Mouse (Mus musculus): ENCODE data around the gene Gpr176. TPM values are rescaled to one million over a fixed set of nuclear protein-coding genes. Genes with fewer than 3 reads are reported as not detected.

The Gpr176 gene
- polyA plus RNA-seq, 1 experiment from 2014 or later: 1.8 TPM

GRCm38 (mm10) chr2:118355138-118355719, 18.0 kb downstream of the Gpr176 start:
- Histone ChIP-seq H3K9me3 (replicated peaks) (no peaks in the 10 kb centered on the region), H3K36me3 (ENCODE audit: poor library complexity, severe bottlenecking) (no peaks in the 10 kb centered on the region), H3K4me3 (no peak overlapping the region), H3K9ac (no peak overlapping the region), H3K4me2 (no peak overlapping the region), H3K27me3 (no peaks in the 10 kb centered on the region), H3K27ac (no peak overlapping the region), H3K4me1 (no peaks in the 10 kb centered on the region)
- peak; percentile 63; the same call in 1 of the 2 replicates for ATAC-seq
- 39% methylated on average over 6 of the region's 6 CpGs for WGBS

GRCm38 (mm10) chr2:118353916-118354403, 19.3 kb downstream of the Gpr176 start:
- Histone ChIP-seq H3K4me1 (no peaks in the 10 kb centered on the region), H3K27me3 (no peaks in the 10 kb centered on the region), H3K4me3 (no peak overlapping the region), H3K36me3 (ENCODE audit: poor library complexity, severe bottlenecking) (no peaks in the 10 kb centered on the region), H3K27ac (no peak overlapping the region), H3K9ac (no peak overlapping the region), H3K9me3 (replicated peaks) (no peaks in the 10 kb centered on the region), H3K4me2 (no peak overlapping the region)
- 41% methylated on average over 4 of the region's 4 CpGs for WGBS
- no peak for ATAC-seq

- H3K27ac ChIP-seq: no peak overlapping the region
- no peaks in the 10 kb centered on the region for H3K4me1 ChIP-seq
- no peaks in the 10 kb centered on the region for H3K9me3 ChIP-seq (replicated peaks)
- WGBS: 32% methylated on average over 4 of the region's 4 CpGs
- no peak for ATAC-seq
- no peak overlapping the region for H3K4me2 ChIP-seq
- no peak overlapping the region for H3K4me3 ChIP-seq
- no peaks in the 10 kb centered on the region for H3K36me3 ChIP-seq (ENCODE audit: poor library complexity, severe bottlenecking)
- H3K9ac ChIP-seq: no peak overlapping the region
- no peaks in the 10 kb centered on the region for H3K27me3 ChIP-seq
Measured at GRCm38 (mm10) chr2:118353498-118353897, 19.7 kb downstream of the Gpr176 start.

GRCm38 (mm10) chr2:118345535-118345934, 27.7 kb downstream of the Gpr176 start:
- H3K9me3 ChIP-seq (replicated peaks): no peaks in the 10 kb centered on the region
- H3K27me3 ChIP-seq: no peaks in the 10 kb centered on the region
- peaks cover 13% of the 10 kb centered on the region; the same call in 1 of the 2 replicates for H3K4me1 ChIP-seq
- H3K4me2 ChIP-seq: no peak overlapping the region
- H3K4me3 ChIP-seq: no peak overlapping the region
- 10% methylated on average over 1 of the region's 1 CpGs for WGBS
- ATAC-seq: no peak
- H3K36me3 ChIP-seq (ENCODE audit: poor library complexity, severe bottlenecking): no peaks in the 10 kb centered on the region
- no peak overlapping the region for H3K9ac ChIP-seq
- no peak overlapping the region for H3K27ac ChIP-seq

GRCm38 (mm10) chr2:118343897-118344296, 29.3 kb downstream of the Gpr176 start:
- no peak overlapping the region for H3K9ac ChIP-seq
- 0 out of 2 replicates have a peak, but pooled peaks cover 1% of the 10 kb centered on the region for H3K27me3 ChIP-seq
- H3K36me3 ChIP-seq (ENCODE audit: poor library complexity, severe bottlenecking): no peaks in the 10 kb centered on the region
- H3K4me3 ChIP-seq: no peak overlapping the region
- WGBS: 65% methylated on average over 3 of the region's 3 CpGs
- no peak overlapping the region for H3K27ac ChIP-seq
- no peaks in the 10 kb centered on the region for H3K9me3 ChIP-seq (replicated peaks)
- H3K4me2 ChIP-seq: no peak overlapping the region
- ATAC-seq: no peak
- H3K4me1 ChIP-seq: peaks cover 13% of the 10 kb centered on the region; the same call in 1 of the 2 replicates

GRCm38 (mm10) chr2:118341295-118341694, 31.9 kb downstream of the Gpr176 start:
- ATAC-seq: no peak
- WGBS: 85% methylated on average over 7 of the region's 7 CpGs
- H3K9me3 ChIP-seq (replicated peaks): no peaks in the 10 kb centered on the region

GRCm38 (mm10) chr2:118336084-118336483, 37.1 kb downstream of the Gpr176 start:
- ATAC-seq: no peak
- Histone ChIP-seq H3K4me2 (no peak overlapping the region), H3K27me3 (0 out of 2 replicates have a peak, but pooled peaks cover 5% of the 10 kb centered on the region), H3K27ac (no peak overlapping the region), H3K4me1 (no peaks in the 10 kb centered on the region), H3K9ac (no peak overlapping the region), H3K9me3 (replicated peaks) (no peaks in the 10 kb centered on the region), H3K4me3 (no peak overlapping the region), H3K36me3 (ENCODE audit: poor library complexity, severe bottlenecking) (no peaks in the 10 kb centered on the region)
- 40% methylated on average over 2 of the region's 2 CpGs for WGBS

More at GRCm38 (mm10) chr2:118341295-118341694, 31.9 kb downstream of the Gpr176 start:
- peaks cover 13% of the 10 kb centered on the region; the same call in 1 of the 2 replicates for H3K4me1 ChIP-seq
- H3K27ac ChIP-seq: no peak overlapping the region
- 0 out of 2 replicates have a peak, but pooled peaks cover 5% of the 10 kb centered on the region for H3K27me3 ChIP-seq
- no peak overlapping the region for H3K9ac ChIP-seq
- no peak overlapping the region for H3K4me3 ChIP-seq
- no peak overlapping the region for H3K4me2 ChIP-seq
- no peaks in the 10 kb centered on the region for H3K36me3 ChIP-seq (ENCODE audit: poor library complexity, severe bottlenecking)

- Histone ChIP-seq H3K27ac (no peak overlapping the region), H3K4me1 (peaks cover 21% of the 10 kb centered on the region), H3K9ac (no peak overlapping the region), H3K36me3 (ENCODE audit: poor library complexity, severe bottlenecking) (no peaks in the 10 kb centered on the region), H3K4me3 (no peak overlapping the region), H3K9me3 (replicated peaks) (no peaks in the 10 kb centered on the region), H3K4me2 (no peak overlapping the region), H3K27me3 (no peaks in the 10 kb centered on the region)
- 56% methylated on average over 3 of the region's 5 CpGs for WGBS
- ATAC-seq: no peak
Measured at GRCm38 (mm10) chr2:118322663-118323062, 50.6 kb downstream of the Gpr176 start.

GRCm38 (mm10) chr2:118321804-118322203, 51.4 kb downstream of the Gpr176 start:
- Histone ChIP-seq H3K4me3 (no peak overlapping the region), H3K27ac (no peak overlapping the region), H3K4me1 (peaks cover 21% of the 10 kb centered on the region), H3K27me3 (no peaks in the 10 kb centered on the region), H3K9me3 (replicated peaks) (no peaks in the 10 kb centered on the region), H3K36me3 (ENCODE audit: poor library complexity, severe bottlenecking) (no peaks in the 10 kb centered on the region), H3K9ac (no peak overlapping the region), H3K4me2 (no peak overlapping the region)
- no peak for ATAC-seq
- WGBS: 85% methylated on average over 4 of the region's 4 CpGs

- H3K4me1 ChIP-seq: peaks cover 21% of the 10 kb centered on the region
- no peak overlapping the region for H3K4me2 ChIP-seq
- peak overlapping the region; percentile 14; the same call in 1 of the 2 replicates for H3K27ac ChIP-seq
- H3K27me3 ChIP-seq: no peaks in the 10 kb centered on the region
- H3K36me3 ChIP-seq (ENCODE audit: poor library complexity, severe bottlenecking): no peaks in the 10 kb centered on the region
- 83% methylated on average over 4 of the region's 4 CpGs for WGBS
- no peak for ATAC-seq
- no peaks in the 10 kb centered on the region for H3K9me3 ChIP-seq (replicated peaks)
- H3K9ac ChIP-seq: no peak overlapping the region
- H3K4me3 ChIP-seq: no peak overlapping the region
Measured at GRCm38 (mm10) chr2:118321094-118321493, 52.1 kb downstream of the Gpr176 start.

GRCm38 (mm10) chr2:118320519-118320918, 52.7 kb downstream of the Gpr176 start:
- H3K4me1 ChIP-seq: peaks cover 21% of the 10 kb centered on the region
- H3K4me2 ChIP-seq: peak overlapping the region; percentile 7; the same call in 1 of the 2 replicates
- 10% methylated on average over 4 of the region's 4 CpGs for WGBS
- H3K27ac ChIP-seq: no peak overlapping the region
- H3K36me3 ChIP-seq (ENCODE audit: poor library complexity, severe bottlenecking): no peaks in the 10 kb centered on the region
- peak; percentile 70 for ATAC-seq
- H3K4me3 ChIP-seq: no peak overlapping the region
- no peaks in the 10 kb centered on the region for H3K27me3 ChIP-seq
- no peak overlapping the region for H3K9ac ChIP-seq
- H3K9me3 ChIP-seq (replicated peaks): no peaks in the 10 kb centered on the region

GRCm38 (mm10) chr2:118319176-118319575, 54.0 kb downstream of the Gpr176 start:
- Histone ChIP-seq H3K27ac (no peak overlapping the region), H3K4me3 (no peak overlapping the region), H3K36me3 (ENCODE audit: poor library complexity, severe bottlenecking) (no peaks in the 10 kb centered on the region), H3K27me3 (no peaks in the 10 kb centered on the region), H3K9me3 (replicated peaks) (no peaks in the 10 kb centered on the region), H3K4me1 (peaks cover 21% of the 10 kb centered on the region), H3K9ac (no peak overlapping the region), H3K4me2 (no peak overlapping the region)
- ATAC-seq: no peak
- WGBS: 64% methylated on average over 5 of the region's 5 CpGs

GRCm38 (mm10) chr2:118316939-118317338, 56.3 kb downstream of the Gpr176 start:
- Histone ChIP-seq H3K4me1 (peaks cover 21% of the 10 kb centered on the region), H3K9me3 (replicated peaks) (no peaks in the 10 kb centered on the region), H3K36me3 (ENCODE audit: poor library complexity, severe bottlenecking) (no peaks in the 10 kb centered on the region), H3K4me2 (no peak overlapping the region), H3K4me3 (no peak overlapping the region), H3K27ac (no peak overlapping the region), H3K27me3 (no peaks in the 10 kb centered on the region), H3K9ac (no peak overlapping the region)
- 53% methylated on average over 2 of the region's 2 CpGs for WGBS
- no peak for ATAC-seq

Measured in forebrain, embryonic 13.5 days (tissue).